Mouse (Mus musculus) embryo, embryonic 11.5 days (tissue): ENCODE results near the gene Ptprm.

Experiments used
- DNase-seq: peaks from one replicate; pipeline ENCODE4 v3.0.0-alpha.2; 2012; ENCODE audit warnings: low read depth, low spot score

Gene Ptprm

DNA sequence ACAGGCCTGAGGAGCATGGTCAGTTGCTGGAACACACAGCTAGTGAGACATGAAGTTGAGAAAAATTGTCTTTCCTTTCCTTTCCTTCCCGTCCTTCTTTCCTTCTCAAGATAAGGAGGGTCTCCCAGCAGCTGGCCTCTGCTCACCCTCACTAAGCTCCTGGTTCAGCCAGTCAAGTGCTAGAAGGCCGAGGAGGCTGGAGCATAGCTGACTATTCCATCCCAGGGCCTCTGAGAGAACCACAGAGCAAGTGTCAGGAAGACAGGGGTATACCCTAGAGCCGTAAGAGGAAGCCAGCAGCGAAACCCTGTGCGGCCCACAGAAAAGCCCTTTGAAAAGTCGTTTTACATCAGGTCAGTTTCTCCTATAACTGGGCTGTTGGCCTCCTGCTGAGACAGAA, 624.3 kb downstream of the Ptprm start:
- DNase-seq: no peak

DNA sequence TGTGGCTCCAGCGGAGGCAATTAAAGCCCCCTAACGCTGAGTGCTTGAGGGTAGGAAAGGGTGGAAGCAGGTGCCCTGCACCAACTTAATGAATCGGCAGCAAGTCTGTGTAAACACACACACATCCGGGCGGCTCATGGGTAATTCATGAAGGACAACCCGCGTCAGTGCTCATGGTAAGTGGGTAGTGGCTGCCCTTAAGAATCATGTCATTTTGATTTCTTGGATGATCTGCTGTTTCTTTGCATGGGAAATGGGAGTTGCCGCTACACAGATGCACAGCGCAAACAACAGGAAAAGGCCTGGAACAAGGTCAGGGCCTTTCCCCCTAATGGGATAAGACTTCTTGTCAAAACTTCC, 633.3 kb downstream of the Ptprm start:
- no peak for DNase-seq

DNA sequence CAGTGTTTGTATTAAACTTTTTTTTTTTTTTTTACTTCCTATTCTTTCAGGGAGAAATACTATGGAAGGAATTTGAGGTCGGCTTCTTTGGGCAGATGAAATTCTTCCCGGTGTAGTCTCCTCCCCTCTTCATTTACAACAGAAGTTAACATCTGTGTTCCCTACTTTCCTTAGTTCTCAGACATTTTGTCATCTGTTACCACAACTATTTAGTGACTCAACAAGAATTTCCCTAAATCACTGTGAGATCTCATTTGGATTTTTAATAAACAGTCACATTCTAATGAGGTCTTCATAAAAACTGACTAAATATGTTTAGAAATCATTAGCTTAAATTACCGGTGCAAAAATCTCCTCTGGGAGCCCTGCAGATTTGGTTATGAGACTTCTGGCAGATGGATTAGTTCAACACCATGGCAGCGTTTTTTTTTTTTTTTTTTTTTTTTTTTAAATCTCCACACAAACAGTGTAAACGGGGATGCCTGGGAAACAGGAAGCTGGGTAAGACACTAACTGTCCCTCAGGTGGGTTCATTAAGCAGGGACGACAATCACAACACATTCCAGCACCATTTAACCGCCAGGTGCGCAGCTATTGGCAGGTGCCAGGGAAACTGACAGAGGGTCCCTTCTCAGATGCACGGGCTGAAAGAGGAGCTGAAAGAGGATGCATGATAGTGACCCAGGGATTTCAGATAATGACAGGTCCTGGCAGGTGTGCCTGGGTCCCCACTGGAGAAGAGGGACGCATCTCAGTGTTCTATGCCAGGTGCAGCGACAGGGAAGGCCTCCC, 633.9 kb downstream of the Ptprm start:
- no peak for DNase-seq

DNA sequence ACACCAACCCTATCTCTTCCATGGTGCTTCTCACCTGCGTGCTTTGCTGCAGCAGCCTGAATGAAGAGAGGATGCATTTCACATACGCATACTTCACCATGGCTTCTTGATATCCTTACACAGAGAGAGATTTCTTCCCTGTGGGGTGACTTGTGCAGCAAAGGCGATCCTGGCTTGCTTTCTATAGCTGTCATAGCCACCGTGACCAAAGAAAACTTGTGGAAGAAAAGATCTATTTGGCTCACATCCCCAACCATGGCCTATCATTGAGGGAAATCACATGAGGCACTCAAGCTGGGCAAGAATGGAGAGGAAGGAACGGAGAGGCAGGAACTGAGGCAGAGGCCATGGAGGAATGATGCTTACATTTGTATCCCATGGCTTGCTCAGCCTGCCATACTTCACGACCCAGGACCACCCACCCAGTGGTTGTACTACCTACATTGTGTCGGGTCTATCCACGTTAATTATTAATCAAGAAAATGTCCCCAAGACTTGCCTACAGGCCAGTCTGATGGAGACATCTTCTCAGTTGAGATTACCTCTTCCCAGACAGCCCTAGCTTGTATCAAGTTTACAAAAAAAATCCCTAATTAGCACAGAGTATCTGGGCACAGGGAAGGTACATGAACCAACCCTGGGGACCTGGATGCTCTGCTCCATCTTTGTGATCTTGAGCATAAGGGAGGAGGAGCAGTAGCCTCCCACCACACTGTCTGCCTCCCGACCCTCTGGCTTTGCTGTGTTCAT, 641.6 kb downstream of the Ptprm start:
- no peak for DNase-seq

DNA sequence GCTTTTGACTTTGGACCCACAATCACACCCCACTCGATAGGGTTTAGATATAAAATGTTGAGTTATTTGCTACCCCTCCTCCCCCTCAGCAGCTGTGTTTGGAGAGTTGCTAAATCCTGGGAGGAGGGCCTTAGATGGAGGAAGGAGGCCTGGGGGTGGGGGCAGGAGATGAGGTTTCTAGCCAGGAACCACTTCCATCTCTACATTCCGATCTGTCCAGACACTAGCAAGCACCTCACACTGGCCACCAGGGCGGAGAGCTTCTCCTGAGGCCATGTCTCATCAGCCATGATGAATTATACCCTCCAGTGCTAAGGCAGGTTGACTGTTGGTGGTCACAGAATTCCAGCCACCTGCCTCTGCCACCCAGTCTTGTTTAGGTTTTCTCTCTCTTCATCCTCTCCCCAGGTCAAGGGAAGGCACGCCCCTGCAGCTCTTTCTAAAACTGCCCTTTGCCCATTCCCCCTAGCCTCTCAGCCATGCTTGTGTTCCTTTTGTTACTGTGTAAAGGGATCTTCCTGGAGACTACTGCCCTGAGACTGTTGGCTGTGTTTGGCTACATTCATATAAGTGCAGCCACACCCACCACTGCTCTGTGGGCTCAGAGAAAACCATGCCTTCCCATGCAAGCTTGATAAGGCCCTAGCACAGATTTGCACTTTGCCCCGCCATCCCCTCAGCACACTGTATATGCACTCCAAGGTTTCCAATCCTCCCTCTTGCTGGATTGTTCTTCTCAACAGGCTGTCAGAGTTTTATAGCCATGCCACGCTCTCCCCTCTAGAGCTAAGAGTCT, 642.8 kb downstream of the Ptprm start:
- DNase-seq: no peak

DNA sequence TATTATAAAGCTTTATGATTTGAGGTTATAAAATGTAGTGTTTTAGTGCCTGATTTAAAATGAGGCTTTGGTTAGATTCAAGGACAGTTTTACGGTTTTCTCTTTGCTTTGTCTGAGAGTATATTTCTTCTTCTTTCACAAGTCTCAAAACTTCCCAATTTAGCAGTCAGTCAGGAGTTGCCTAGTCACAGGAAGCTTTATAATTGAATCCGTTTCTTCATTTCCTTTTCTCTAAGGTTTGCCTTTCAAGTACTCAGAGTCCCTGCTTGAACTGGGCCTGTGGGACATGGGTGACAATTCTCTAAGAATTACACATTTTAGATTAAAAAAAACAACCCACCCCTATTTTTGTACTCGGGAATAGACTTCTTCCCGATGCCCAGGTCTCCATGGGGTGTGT, 643.7 kb downstream of the Ptprm start:
- DNase-seq: no peak

DNA sequence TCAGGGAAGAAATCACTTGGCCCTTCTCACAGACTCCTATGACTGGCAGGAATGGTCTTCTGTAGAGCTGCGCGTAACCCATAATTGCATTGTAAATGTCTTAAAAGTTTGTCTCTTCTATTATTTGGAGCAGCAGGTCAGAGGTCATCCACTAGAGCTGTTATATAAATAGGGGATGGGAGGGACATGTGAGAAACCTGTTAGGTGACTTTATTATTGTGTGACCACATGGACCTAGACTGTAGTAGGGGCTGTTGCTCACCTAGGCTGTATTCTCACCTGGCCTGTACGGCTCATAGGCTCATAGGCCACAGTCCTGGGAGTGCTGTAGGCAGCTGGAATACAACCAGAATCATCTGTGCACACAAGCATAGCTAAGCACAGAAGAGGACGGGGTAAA, 645.5 kb downstream of the Ptprm start:
- no peak for DNase-seq

DNA sequence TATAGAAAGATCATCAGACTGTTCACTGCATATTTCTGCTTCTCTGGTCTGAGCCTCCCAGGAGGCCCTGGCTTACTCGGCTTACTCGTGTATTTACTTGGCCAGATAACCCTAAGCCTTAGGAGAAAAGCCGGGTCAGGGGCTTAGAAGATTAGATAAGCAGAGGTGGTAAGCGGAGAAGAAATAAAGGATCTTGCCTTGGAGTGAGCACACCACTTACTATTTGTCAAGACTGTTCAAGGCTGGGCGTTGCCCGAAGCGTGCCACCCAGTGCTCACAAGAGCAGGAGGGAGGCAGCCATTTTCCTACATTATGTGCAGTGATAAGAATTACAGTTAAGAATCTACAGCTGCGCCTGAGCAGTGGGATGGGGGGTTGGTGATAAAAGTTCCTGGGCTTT, 646.6 kb downstream of the Ptprm start:
- DNase-seq: no peak

DNA sequence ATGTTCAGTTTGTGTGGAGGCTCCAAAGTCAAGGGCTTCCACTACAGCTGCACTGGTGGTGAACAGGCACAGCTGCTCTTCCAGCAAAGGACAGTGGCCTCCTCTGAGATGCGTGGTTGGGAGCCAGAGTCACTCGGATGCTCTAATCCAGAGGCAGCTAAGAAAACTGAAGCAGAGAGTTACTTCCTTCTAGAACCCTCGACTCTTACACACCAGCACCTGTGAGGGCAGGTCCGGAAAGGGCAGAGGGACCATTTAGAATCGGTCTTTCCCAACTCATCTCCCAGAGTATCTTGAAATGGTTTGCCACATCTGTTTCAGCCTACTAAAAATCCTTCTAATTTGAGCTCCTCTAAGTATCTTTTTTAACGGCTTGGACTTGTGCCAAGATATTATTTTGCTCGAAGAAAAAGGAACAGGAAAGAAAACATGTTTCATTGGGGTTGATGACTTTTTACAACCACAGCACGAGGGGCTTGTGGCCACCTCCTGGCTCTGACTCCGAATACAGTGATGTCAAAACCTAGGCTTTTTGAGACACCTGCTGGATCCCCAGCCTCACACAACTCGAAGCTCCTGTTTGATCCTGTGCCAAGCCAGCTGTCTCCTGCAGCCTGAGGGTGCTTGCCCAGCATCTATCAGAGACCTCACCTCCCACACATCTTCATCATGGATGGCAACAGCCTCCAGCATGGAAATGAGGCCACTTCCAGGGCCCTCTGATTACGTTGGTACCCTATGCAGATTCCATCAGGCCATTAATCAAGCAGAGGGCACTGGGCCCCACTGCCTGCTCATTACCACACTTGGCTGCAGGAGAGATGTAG, 652.7 kb downstream of the Ptprm start:
- DNase-seq: no peak

DNA sequence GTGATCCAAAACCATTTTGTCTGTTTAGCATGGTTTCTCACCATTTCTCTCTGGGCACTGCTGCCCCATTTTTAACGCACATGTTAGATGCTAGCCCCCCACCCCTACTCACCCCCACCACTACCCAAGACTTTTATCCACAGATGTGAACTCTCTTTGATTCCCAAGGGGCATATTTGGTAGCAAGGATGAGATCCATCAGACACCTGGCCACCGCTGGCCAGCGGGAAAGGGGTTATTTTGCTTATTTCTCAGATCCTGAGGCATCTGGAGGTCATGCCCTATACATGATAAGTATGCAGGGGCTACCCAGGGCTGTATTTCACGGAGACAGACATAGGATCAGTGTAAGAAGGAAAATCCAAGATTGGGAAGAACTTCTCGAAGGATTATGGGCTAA, 654.4 kb downstream of the Ptprm start:
- DNase-seq: no peak

DNA sequence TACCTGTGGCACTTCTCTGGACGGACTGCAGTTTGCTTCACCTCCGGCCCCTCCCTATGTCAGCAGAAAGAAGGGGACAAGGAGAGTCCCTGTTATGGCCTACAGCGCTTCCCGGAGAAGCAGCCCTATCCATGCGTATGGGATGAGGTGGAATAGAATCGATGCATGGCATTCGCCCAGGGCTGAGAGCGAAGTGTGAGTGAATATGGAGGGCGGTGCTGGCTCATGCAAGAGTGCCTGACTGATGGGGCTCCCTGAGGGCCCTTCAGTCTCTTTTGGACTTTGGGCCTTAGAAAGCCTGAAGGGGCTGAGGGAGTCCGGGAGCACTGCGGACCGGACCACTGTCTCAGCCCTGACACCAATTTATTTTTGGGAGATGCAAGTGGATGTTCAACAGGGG, 656.6 kb downstream of the Ptprm start:
- no peak for DNase-seq

DNA sequence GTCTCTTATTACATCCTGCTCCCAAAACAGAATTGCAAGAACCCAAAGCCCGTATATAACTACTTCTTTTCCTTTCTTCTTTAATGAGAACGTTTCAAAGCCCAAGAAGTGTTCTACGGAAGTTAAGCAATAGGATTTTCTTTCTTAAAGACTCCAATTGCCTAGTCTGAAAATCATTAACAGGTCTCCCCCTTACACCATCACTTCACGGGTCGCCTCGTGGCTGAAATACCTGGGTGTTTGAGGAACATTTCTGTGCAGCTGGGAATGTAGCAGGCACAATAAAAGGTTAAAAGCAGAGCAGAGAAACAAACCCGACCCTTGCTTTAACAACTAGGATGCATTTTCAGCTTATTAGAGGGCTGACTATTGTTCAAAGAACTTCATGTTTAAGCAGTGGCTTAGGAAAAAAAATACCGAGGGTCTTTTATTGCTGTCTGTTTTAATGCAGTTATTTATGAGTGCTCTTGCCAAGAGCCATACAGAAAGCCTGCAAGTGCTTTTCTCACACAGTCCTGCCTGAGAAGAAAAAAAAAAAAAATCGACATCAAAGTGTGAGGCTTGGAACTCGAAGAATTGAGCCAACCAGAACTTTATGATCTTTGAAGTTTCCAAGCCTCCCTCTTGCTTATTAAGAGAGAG, 657.6 kb downstream of the Ptprm start:
- no peak for DNase-seq

DNA sequence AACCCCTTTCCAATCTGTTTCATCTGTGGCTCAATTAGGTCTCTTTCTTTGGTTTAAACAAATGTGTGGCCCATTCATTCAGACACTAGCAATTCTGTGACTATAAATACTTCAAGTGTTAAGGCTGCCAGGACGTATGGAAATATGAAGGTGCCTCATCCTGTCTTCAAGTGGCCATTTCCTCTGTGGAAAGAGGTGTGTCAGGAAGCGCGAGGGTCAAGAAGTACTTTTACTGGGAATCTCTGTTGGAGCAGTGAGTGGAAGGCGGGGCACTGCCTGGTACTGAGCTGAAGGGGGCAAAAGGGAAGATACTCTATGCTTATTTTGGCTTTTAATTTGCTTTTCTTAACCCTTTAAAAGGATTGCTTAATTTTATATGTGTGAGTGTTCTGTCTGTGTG, 659.9 kb downstream of the Ptprm start:
- DNase-seq: no peak

DNA sequence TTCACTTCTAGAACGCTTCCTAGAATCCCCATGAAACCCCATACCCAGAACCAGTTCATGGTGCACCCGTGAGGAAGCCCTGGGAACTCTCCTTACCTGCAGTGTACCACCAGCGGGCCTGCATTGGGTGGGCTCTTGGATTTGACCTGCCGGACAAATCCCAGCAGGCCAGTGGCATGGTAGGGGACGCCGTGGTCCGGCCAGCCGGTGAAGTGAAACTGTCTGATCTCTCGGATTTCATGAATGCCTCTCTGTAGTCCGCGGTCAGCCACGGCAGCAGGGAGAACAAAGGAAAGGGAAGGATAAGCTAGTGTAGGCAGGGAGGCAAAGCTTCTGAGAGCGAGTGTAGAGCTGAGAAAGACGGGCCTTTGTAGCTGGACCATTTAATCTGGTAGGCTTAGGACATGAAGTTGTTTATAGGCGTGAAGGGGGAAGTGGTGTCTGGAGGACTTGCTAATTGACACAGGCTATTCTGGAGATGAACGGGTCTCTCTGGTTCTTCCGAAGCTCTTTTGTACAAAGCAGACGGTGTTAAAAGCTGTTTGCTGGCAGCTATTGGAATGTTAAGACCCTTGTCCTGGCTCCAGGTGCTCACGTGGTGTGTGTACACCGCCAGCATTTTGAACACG, 660.5 kb downstream of the Ptprm start:
- no peak for DNase-seq

DNA sequence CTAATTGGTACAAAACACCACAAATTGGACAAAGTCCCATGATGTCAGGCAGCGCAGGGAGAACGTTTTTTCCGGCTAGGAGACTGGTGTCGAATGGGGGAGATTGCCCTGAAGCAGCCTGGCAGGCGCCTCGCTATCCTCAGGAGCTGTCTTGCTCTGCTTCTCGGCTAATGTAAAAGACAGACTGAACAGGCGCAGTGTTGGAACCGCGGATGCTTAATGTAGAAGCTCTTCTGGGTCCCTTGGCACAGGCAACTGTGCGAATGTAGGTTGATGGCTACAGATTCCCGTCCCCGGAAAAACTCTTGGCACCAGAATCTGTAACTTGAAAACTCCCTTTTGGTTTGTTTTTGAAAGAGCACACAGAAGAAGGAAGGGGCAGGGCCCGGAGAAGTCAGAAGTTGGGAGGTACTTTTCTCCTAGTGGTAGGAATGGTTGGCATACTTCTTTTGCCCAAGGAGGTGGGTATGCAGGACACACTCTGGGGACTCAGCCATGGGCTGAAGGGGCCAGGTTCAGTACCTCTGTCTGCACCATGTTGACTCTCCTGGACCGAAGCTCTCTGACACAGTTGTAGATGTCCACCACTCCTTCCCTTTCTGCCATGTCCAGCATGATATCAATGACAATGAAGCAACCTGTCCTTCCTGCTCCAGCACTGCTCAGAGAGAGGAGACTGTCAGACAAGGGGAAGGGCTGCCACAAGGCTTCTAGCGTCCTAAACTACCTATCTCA, 661.1 kb downstream of the Ptprm start:
- DNase-seq: no peak

DNA sequence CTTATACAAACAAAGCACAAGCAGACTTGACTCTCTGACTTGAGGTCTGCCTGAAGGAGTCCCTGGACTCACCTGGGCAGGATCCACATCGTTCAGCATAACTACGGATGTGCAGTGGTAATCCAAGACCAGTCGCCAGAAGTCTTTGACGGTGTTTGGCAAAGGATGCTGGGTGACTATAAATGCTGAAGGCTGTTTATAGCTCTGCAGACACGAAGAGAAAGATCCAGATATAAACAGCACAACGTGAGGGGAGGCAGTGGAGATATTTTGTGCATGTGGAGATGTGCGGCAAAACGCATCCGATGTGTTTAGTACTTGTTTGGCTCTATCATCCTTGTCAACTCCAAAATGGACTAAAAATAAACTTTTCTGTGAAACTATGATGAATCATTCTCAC, 666.1 kb downstream of the Ptprm start:
- no peak for DNase-seq

DNA sequence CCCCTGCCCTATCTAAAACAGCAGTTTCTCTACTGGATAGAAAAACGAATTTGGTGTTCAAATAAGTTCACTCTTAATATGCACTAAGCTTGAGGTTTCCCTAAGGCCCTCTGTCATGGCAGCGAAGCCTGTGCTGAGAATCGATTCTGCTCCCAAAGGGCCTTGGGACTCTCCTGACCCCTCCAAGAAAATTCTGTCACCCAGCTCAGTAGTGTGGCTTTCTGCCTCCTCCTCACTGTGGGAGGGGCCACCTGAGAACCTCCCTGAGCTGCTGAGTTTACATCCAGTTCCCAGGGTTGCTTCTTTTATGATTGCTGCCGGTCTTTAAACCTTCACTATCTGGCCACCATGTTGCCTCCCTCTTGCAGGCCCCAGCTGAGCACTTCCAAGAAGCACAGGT, 666.7 kb downstream of the Ptprm start:
- no peak for DNase-seq

DNA sequence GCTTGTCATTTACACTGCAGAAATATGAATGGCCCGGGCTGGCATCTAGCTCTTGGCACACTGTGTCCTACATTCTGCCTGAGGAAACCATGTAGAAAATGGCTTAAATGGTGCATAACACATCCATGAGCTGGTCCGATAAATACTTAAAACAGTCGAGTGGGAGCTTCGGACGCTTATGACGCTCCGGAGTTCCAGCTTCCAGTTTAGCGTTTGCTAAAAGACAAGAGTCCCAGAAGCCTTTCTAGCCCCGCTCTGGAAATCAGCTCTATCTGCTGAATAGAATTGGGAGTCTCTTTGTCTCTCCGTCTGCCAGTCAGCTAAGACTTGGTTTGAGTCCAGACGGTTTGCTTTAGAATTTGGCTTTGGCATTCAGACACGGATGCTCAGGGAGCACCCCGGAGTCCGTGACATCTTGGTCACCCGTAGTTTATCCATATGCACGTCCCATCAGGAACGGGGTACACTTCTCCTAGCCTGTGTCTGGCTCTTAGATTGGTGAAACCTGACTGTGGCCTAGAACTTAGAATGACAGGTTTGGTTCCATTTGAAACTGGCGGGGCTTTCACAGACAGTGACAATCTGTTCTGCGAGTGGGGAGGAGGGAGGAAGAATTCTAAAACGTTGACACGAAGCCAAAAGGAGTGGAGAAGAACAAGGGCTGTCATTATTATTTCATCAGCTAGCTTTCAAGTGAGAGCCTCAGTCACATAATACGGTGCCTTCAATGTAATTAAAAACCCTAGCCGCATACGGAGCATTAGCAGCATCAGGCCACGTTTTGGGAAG, 667.4 kb downstream of the Ptprm start:
- DNase-seq: no peak

DNA sequence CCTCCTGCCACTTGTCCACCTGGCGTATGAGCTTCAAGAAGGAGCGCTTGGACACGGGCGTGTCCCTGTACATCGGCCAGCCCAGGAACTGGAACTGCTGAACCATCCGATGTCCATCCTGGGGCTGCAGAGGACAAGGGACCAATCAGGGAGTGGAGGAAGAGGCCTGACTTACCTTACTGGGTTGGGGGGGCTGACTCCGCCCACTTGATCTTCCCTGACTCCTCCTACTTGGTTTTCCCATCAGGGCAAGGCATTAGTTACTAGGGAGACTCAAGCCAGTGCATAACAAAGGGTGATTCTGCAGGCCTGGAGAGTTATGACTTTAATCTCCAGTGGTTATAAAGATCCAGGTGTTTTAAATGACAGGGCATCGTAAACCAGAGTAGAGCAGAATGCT, 670.8 kb downstream of the Ptprm start:
- DNase-seq: no peak
